Mouse (Mus musculus): Measurements from ENCODE around the gene Gm3106. TPM values are rescaled to one million over a fixed set of nuclear protein-coding genes. Genes with fewer than 3 reads are reported as not detected.

The Gm3106 gene
- 2.7 TPM for polyA plus RNA-seq (2014; fragmentation: Illumina TruSeq; extraction: RNeasy Lipid Tissue Mini Kit (QIAGEN cat#74804))

DNA sequence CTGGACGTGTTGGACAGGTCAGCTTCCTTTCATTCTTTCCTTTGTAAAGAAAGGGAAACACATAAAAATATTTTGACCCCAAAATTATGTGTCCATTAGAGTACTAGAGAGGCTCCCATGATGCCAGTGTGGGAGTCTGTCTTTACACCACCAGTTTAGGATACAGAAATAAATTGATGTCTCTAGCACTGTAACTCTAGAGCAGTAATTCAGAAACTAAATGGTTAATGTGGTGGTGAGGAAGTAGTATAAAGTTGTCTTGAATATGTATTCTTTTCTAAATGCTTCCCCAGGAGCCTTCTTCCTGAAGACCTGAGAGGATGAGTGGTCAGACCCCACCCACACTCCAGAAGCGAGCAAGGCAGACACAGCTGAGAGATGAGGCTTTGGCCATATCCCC is at the start of gene Gm3106:
Gm3106 (plus strand) TSS at position 301 of the 400 bp plus-strand sequence.

Other genes starting within 250 kb of the Gm3106 start
- gene BC061212, start 147.5 kb upstream of the Gm3106 start, polyA plus RNA-seq (2014; fragmentation: Illumina TruSeq; extraction: RNeasy Lipid Tissue Mini Kit (QIAGEN cat#74804)) = not detected
- gene Gm6351, start 141.6 kb upstream of the Gm3106 start, polyA plus RNA-seq (2014; fragmentation: Illumina TruSeq; extraction: RNeasy Lipid Tissue Mini Kit (QIAGEN cat#74804)) = not detected
- not detected for gene A430089I19Rik, start 88.8 kb downstream of the Gm3106 start, polyA plus RNA-seq (2014; fragmentation: Illumina TruSeq; extraction: RNeasy Lipid Tissue Mini Kit (QIAGEN cat#74804))
- not detected for gene Gm6502, start 96.4 kb downstream of the Gm3106 start, polyA plus RNA-seq (2014; fragmentation: Illumina TruSeq; extraction: RNeasy Lipid Tissue Mini Kit (QIAGEN cat#74804))
- 11.5 TPM for gene AA792892, start 121.7 kb downstream of the Gm3106 start, polyA plus RNA-seq (2014; fragmentation: Illumina TruSeq; extraction: RNeasy Lipid Tissue Mini Kit (QIAGEN cat#74804))
- not detected for gene Gm7682, start 227.8 kb downstream of the Gm3106 start, polyA plus RNA-seq (2014; fragmentation: Illumina TruSeq; extraction: RNeasy Lipid Tissue Mini Kit (QIAGEN cat#74804))

All from ovary, adult 10 weeks (tissue).